Mouse (Mus musculus): ENCODE measurements around the gene Ifit1bl1. TPM values are rescaled to one million over a fixed set of nuclear protein-coding genes. Genes with fewer than 3 reads are reported as not detected.

Gene Ifit1bl1
- 133 TPM for polyA plus RNA-seq (2017; shearing (Covaris generic))

DNA sequence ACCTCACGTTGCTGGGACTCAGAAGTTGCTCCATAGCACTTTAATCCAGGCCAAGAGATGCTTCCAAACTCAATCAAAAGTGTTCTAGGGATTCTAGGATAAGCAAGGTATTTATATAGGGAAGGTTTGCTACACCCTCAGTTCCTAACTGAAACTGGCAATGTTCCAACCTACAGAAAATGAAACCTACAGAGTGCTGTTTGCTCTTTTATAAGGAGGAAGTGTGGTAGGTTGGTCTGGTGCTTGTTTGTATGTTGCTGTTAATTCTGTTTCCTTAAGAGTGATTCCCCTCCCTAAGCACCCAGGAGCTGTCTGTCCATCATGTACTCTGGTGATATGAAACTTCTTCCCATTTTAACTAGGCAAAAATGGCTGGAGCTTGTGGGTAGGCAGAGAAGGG lies at the start of gene Ifit1bl1:
Gene Ifit1bl1, minus strand, starts transcription at position 69 of the 400 bp plus-strand sequence.

DNA sequence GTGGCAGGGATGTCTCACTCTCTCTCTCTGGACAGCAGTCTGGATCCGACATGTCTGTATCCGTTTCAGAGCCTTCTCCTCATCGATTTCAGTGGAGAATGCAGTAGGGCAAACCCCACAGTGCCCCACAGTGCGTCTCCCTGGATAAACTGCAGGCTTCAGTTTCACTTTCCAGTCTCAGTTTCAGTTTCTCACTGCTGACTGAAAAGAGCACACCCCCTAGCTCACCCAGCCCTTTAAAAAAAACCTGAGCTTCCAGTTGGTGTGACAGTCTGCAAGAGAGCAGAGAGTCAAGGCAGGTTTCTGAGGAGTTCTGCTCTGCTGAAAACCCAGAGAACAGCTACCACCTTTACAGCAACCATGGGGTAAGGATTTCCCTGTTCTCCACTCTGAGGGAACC lies 38.9 kb upstream of the Ifit1bl1 start, which contains the start of the genes Ifit1bl2 and Ifit1:
Gene Ifit1bl2, minus strand, starts transcription at position 121 of the 400 bp plus-strand sequence.
Gene Ifit1, plus strand, starts transcription at position 249 of the 400 bp plus-strand sequence.

DNA sequence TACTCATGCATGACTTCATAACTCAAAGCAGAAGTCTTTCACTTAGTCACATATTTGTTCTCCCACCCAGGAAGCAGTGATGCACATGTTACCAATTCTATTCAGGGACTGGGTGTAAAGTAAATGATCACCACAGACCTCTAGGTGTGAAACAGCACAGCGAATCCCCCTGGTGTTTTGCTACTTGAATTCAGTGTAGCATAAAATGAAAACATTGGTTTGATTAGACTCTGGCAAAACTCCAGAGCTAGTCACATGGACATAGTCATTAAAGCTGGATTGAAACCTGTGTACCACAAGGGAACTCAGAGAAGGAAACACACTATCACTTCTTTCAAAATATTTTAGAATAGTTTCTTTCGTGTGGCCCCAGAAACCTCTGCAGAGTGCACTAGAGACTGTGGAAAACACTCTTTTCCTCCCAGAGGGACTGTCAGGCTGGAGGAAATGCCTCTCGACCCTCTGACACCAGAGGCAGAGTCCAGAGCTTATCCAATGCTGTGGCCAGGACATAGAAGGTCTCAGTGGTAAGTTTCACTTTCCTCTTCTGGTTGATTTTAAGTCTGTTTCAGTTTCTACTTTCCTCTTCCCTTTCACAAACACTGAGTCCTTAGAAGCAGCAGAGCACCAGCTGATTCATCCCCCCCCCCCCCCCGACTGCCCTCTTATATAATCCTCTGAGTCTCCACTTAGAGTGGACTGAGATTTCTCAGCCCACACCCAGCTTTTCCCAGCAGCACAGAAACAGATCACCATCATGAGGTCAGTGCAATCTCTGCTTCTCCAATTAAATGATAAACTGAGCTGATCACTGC lies 5.7 kb upstream of the Ifit1bl1 start, which contains the start of gene Ifit3b:
Gene Ifit3b, plus strand, starts transcription at position 734 of the 815 bp plus-strand sequence.

DNA sequence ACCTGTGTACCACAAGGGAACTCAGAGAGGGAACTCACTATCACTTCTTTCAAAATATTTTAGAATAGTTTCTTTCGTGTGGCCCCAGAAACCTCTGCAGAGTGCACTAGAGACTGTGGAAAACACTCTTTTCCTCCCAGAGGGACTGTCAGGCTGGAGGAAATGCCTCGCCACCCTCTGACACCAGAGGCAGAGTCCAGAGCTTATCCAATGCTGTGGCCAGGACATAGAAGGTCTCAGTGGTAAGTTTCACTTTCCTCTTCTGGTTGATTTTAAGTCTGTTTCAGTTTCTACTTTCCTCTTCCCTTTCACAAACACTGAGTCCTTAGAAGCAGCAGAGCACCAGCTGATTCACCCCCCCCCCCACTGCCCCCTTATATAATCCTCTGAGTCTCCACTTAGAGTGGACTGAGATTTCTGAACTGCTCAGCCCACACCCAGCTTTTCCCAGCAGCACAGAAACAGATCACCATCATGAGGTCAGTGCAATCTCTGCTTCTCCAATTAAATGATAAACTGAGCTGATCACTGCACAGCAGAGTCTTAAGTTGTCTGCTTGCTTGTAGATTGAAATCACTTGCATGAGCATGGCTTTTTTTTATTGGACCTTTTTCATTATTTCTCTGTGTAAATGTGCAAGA lies 18.5 kb downstream of the Ifit1bl1 start, which contains the start of gene Ifit3:
Gene Ifit3, plus strand, starts transcription at position 406 of the 641 bp plus-strand sequence.

DNA sequence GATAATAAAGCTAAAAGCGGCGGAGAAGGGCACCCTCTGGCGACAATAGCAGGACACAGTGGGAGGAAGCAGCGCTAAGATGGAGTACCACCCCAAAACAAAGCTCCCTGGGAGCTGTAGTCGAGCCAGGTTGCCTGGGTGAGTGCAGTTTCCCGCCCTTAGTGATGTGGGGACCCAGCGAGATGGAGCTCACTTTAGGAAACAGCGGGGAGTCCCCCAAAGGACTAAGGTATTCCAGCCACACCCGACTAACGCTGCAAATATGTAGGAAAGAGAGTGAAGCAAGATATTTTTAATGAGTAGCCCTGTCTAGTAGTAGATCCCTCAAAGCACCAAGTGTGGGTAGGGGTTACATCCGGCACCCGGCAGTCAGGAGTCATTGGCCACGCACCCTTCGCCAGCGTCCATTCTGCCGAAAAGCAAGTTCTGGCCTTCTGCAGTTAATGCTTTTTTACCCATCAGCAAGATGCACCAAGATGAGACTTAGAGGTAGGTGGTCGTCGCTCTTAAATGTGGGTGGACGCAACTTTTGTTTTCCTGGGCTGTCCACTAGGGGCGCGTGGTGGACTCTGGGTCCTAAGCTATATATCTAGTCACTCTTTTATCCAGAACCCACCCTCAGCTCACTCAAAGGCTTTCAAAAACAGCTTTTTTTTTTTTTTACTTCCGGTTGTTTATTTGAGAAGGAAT lies 51.1 kb downstream of the Ifit1bl1 start, which contains the start of gene Ifit2:
Gene Ifit2, plus strand, starts transcription at position 161 of the 690 bp plus-strand sequence.

Other genes starting within 250 kb of the Ifit1bl1 start
- gene Ch25h, start 126.8 kb downstream of the Ifit1bl1 start, polyA plus RNA-seq (2017; shearing (Covaris generic)): not detected
- gene Lipa, start 74.5 kb downstream of the Ifit1bl1 start, polyA plus RNA-seq (2017; shearing (Covaris generic)): 97.1 TPM
- gene Ifit2, start 51.3 kb downstream of the Ifit1bl1 start, polyA plus RNA-seq (2017; shearing (Covaris generic)): 44.3 TPM
- 41.6 TPM for gene Ifit3, start 18.4 kb downstream of the Ifit1bl1 start, polyA plus RNA-seq (2017; shearing (Covaris generic))
- 8.0 TPM for gene Ifit3b, start 6.0 kb upstream of the Ifit1bl1 start, polyA plus RNA-seq (2017; shearing (Covaris generic))
- 0.87 TPM for gene Ifit1bl2, start 38.8 kb upstream of the Ifit1bl1 start, polyA plus RNA-seq (2017; shearing (Covaris generic))
- gene Ifit1, start 38.9 kb upstream of the Ifit1bl1 start, polyA plus RNA-seq (2017; shearing (Covaris generic)): 42.9 TPM
- not detected for gene Slc16a12, start 145.3 kb upstream of the Ifit1bl1 start, polyA plus RNA-seq (2017; shearing (Covaris generic))

All from activated CD4-positive, CD25-positive, alpha-beta regulatory T cell, adult 9 weeks (primary cell).